Mouse (Mus musculus): ENCODE measurements around the gene Rfc5. TPM values are rescaled to one million over a fixed set of nuclear protein-coding genes. Genes with fewer than 3 reads are reported as not detected.
"Not testable (repeated sequence)": the region's sequence is repeated elsewhere in the genome, so short reads cannot be mapped to it uniquely, and the experiment has no call there.

The Rfc5 gene
- total and polyA plus RNA-seq, 2 experiments from 2014 or later, result 19.2 to 19.8 TPM

DNA sequence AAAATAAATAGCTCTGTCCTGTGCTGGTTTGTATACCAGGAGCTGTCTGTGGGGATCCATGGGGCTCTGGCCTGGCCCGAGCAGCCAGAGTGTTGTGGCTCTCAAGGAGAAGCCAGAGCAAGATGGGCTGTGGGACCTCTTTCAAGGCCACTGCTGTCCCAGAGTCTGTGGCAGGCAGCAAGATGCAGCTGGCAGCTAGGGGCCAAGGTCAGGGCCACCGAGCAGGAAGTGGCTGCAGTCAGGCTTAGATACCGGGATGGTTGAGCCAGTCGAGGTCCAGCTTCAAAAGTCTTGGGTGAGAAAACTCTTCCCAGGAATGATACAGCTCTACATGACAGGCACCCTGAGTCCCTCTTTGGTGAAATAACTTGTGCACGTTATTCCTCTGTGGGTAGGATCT, 41.8 kb downstream of the Rfc5 start:
- no peak for ATAC-seq (ENCODE audit: insufficient read depth, low read depth)
- H3K4me2 ChIP-seq (ENCODE audit: low read depth, low read length), result no peak overlapping the region
- H3K36me3 ChIP-seq (replicated peaks; ENCODE audit: control insufficient read depth, insufficient read depth, low read length), result peaks cover 15% of the 10 kb centered on the region; the same call in 1 of the 2 replicates
- H3K9me3 ChIP-seq (replicated peaks; ENCODE audit: control insufficient read depth, low read length), result no peaks in the 10 kb centered on the region
- H3K27me3 ChIP-seq (ENCODE audit: control insufficient read depth, insufficient read depth, low read length), result no peaks in the 10 kb centered on the region
- H3K4me1 ChIP-seq (ENCODE audit: control insufficient read depth, insufficient read depth), result no peaks in the 10 kb centered on the region
- H3K9ac ChIP-seq (replicated peaks; ENCODE audit: low read depth, low read length), result no peak overlapping the region
- TF ChIP-seq CTCF (IDR thresholded peaks at IDR 0.05; ENCODE audit: low read depth) (no peak), EP300 (IDR thresholded peaks at IDR 0.05; ENCODE audit: low read depth) (no peak)
- no peak overlapping the region for H3K4me3 ChIP-seq (ENCODE audit: low read depth, low read length)
- no peak for DNase-seq (ENCODE audit: low spot score)
- WGBS, result 70% methylated on average over 5 of the region's 5 CpGs
- no peak overlapping the region for H3K27ac ChIP-seq (ENCODE audit: low read depth)

DNA sequence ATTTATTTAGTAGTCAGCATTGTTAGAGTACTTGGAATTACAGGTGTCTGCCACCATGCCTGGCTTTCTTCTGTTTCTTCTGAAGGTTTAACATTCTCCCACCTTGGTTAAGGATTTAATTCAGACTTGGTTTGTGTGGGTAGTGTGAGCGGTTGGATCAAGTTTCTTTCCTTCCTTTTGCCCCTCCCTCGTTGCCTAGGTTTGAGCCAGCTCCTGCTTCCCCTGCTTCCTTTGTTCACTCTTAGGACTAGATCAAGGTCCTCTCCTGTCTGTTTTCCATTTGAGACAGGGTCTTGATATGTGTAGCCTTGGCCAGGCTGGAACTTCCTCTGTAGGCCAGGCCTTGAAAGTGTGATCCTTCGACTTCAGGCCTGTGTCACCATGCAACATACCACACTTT, 42.6 kb downstream of the Rfc5 start:
- H3K36me3 ChIP-seq (replicated peaks; ENCODE audit: control insufficient read depth, insufficient read depth, low read length), result peaks cover 11% of the 10 kb centered on the region; the same call in 1 of the 2 replicates

DNA sequence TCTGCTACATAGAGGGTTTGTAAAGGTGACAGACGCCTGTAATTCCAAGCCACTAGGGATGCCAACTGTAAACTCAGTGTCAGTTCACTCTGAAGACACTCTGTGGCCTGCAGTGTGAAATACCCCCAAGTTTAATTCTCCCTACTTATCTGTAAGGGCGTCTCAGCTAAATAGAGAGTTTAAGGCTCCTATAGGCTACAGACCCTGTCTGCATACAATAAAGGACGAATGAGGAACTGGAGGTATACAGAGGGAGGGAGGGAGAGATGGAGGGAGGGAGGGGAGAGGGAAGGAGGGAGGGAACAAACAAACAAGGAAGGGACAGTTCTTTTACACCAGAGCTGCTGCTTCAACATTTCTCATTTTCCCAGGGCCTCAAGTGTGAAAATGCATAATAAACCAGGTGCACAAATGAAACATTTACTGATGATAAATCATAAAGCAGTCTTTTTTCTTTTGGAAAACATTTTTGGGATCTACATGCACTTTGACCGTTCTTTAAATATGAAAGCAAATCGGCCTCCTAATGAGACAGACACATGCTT, 43.3 kb downstream of the Rfc5 start:
- no peak overlapping the region for H3K9ac ChIP-seq (replicated peaks; ENCODE audit: low read depth, low read length)
- DNase-seq (ENCODE audit: low spot score) (no peak), ATAC-seq (ENCODE audit: insufficient read depth, low read depth) (no peak)
- no peak overlapping the region for H3K4me3 ChIP-seq (ENCODE audit: low read depth, low read length)
- TF ChIP-seq CTCF (IDR thresholded peaks at IDR 0.05; ENCODE audit: low read depth) (no peak), EP300 (IDR thresholded peaks at IDR 0.05; ENCODE audit: low read depth) (no peak)
- H3K9me3 ChIP-seq (replicated peaks; ENCODE audit: control insufficient read depth, low read length), result no peaks in the 10 kb centered on the region
- H3K4me1 ChIP-seq (ENCODE audit: control insufficient read depth, insufficient read depth), result no peaks in the 10 kb centered on the region
- no peak overlapping the region for H3K27ac ChIP-seq (ENCODE audit: low read depth)
- H3K27me3 ChIP-seq (ENCODE audit: control insufficient read depth, insufficient read depth, low read length), result no peaks in the 10 kb centered on the region
- H3K4me2 ChIP-seq (ENCODE audit: low read depth, low read length), result no peak overlapping the region
- WGBS, result 83% methylated on average over 5 of the region's 5 CpGs
- H3K36me3 ChIP-seq (replicated peaks; ENCODE audit: control insufficient read depth, insufficient read depth, low read length), result peaks cover 8% of the 10 kb centered on the region; the same call in 1 of the 2 replicates

More for the DNA sequence above, 42.6 kb downstream of the Rfc5 start:
- Histone ChIP-seq H3K9me3 (replicated peaks; ENCODE audit: control insufficient read depth, low read length) (no peaks in the 10 kb centered on the region), H3K4me1 (ENCODE audit: control insufficient read depth, insufficient read depth) (no peaks in the 10 kb centered on the region), H3K27ac (ENCODE audit: low read depth) (no peak overlapping the region), H3K9ac (replicated peaks; ENCODE audit: low read depth, low read length) (no peak overlapping the region), H3K4me3 (ENCODE audit: low read depth, low read length) (no peak overlapping the region), H3K27me3 (ENCODE audit: control insufficient read depth, insufficient read depth, low read length) (no peaks in the 10 kb centered on the region), H3K4me2 (ENCODE audit: low read depth, low read length) (no peak overlapping the region)
- 45% methylated on average over 3 of the region's 3 CpGs for WGBS
- DNase-seq (ENCODE audit: low spot score) (no peak), ATAC-seq (ENCODE audit: insufficient read depth, low read depth) (no peak)
- TF ChIP-seq EP300 (IDR thresholded peaks at IDR 0.05; ENCODE audit: low read depth) (no peak), CTCF (IDR thresholded peaks at IDR 0.05; ENCODE audit: low read depth) (no peak)

DNA sequence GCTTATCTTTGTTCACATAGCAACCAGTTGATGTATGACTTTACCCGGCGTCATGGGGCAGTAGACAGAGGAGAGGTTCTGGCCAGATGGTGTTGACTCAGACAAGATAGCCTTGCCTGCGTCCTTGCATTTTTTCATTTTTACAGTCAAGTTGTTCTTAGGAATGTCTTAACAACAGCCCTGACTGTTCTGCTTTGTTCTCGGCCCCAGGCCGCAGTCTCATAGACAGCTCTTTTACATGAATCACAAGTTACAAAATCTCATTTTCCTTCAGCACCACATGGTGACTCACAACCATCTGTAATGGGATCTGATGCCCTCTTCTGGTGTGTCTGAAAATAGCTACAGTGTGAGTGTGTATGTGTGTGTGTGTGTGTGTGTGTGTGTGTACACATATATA, 44.4 kb downstream of the Rfc5 start:
- ATAC-seq (ENCODE audit: insufficient read depth, low read depth); H3K9me3 ChIP-seq (replicated peaks; ENCODE audit: control insufficient read depth, low read length); H3K9ac ChIP-seq (replicated peaks; ENCODE audit: low read depth, low read length); H3K4me1 ChIP-seq (ENCODE audit: control insufficient read depth, insufficient read depth); DNase-seq (ENCODE audit: low spot score); H3K27ac ChIP-seq (ENCODE audit: low read depth); H3K27me3 ChIP-seq (ENCODE audit: control insufficient read depth, insufficient read depth, low read length); H3K4me3 ChIP-seq (ENCODE audit: low read depth, low read length); H3K4me2 ChIP-seq (ENCODE audit: low read depth, low read length): not testable (repeated sequence)
- 85% methylated on average over 5 of the region's 5 CpGs for whole genome bisulfite sequencing
- peaks cover 15% of the 10 kb centered on the region for H3K36me3 ChIP-seq (replicated peaks; ENCODE audit: control insufficient read depth, insufficient read depth, low read length)

DNA sequence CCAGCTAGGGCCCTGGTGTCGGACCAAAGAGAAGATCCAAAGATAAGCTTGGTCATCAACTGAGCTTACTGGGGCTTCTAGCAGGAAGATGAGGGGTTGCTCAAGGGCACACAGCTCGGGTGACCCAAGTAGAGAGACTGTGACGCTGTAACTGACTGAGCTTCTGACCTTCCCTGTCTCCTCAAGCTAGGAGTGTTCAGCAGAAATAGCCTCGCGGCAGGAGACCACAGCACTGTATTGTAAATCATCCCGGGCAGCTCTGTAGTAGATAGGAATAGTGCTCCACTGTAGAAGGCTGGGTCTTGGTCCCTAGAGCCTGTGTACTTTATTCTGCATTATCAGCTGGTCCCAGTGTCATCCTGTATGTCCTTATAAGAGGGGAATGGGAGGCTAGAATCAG, 47.0 kb downstream of the Rfc5 start:
- Histone ChIP-seq H3K27ac (ENCODE audit: low read depth) (no peak overlapping the region), H3K4me3 (ENCODE audit: low read depth, low read length) (no peak overlapping the region), H3K4me2 (ENCODE audit: low read depth, low read length) (no peak overlapping the region), H3K36me3 (replicated peaks; ENCODE audit: control insufficient read depth, insufficient read depth, low read length) (peaks cover 27% of the 10 kb centered on the region), H3K9ac (replicated peaks; ENCODE audit: low read depth, low read length) (no peak overlapping the region), H3K4me1 (ENCODE audit: control insufficient read depth, insufficient read depth) (no peaks in the 10 kb centered on the region), H3K9me3 (replicated peaks; ENCODE audit: control insufficient read depth, low read length) (no peaks in the 10 kb centered on the region), H3K27me3 (ENCODE audit: control insufficient read depth, insufficient read depth, low read length) (no peaks in the 10 kb centered on the region)
- DNase-seq (ENCODE audit: low spot score) (no peak), ATAC-seq (ENCODE audit: insufficient read depth, low read depth) (no peak)
- 71% methylated on average over 6 of the region's 6 CpGs for WGBS
- no peak for TF ChIP-seq EP300 (IDR thresholded peaks at IDR 0.05; ENCODE audit: low read depth)
- TF ChIP-seq CTCF (IDR thresholded peaks at IDR 0.05; ENCODE audit: low read depth), result no peak

DNA sequence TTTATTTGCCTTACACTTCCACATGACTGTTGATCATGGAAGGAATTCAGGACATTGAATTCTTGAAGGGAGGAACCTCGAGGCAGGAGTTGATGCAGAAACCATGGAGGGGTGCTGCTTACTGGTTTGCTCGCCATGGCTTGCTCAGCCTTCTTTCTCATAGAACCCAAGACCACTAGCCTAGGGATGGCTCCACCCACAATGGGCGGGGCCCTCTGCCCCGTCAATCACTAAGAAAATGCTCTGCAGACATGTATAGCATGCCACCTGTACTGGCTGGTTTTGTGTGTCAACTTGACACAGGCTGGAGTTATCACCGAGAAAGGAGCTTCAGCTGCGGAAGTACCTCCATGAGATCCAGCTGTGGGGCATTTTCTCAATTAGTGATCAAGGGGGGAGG, 48.8 kb downstream of the Rfc5 start:
- ATAC-seq (ENCODE audit: insufficient read depth, low read depth) (no peak), DNase-seq (ENCODE audit: low spot score) (no peak)
- H3K4me3 ChIP-seq (ENCODE audit: low read depth, low read length), result no peak overlapping the region
- no peaks in the 10 kb centered on the region for H3K4me1 ChIP-seq (ENCODE audit: control insufficient read depth, insufficient read depth)
- H3K27ac ChIP-seq (ENCODE audit: low read depth), result no peak overlapping the region
- H3K9me3 ChIP-seq (replicated peaks; ENCODE audit: control insufficient read depth, low read length), result no peaks in the 10 kb centered on the region
- H3K9ac ChIP-seq (replicated peaks; ENCODE audit: low read depth, low read length), result no peak overlapping the region
- no peak overlapping the region for H3K4me2 ChIP-seq (ENCODE audit: low read depth, low read length)
- peaks cover 41% of the 10 kb centered on the region for H3K36me3 ChIP-seq (replicated peaks; ENCODE audit: control insufficient read depth, insufficient read depth, low read length)
- WGBS, result 78% methylated on average over 6 of the region's 6 CpGs
- TF ChIP-seq CTCF (IDR thresholded peaks at IDR 0.05; ENCODE audit: low read depth), result no peak
- no peak for TF ChIP-seq EP300 (IDR thresholded peaks at IDR 0.05; ENCODE audit: low read depth)
- no peaks in the 10 kb centered on the region for H3K27me3 ChIP-seq (ENCODE audit: control insufficient read depth, insufficient read depth, low read length)

Measured in heart, postnatal 0 days (tissue).